Mouse (Mus musculus) cerebellum, adult 8-10 months (tissue): ENCODE measurements at regions not wholly inside any gene's neighbourhood (a gene's known extent, or its start where the extent isn't known, plus 50 kb on each side); places are given as distances from the start of the nearest gene placed in this dataset.

Experiments
- DNase-seq: peaks from one replicate; pipeline ENCODE4 v3.0.0; 2022

- peak; percentile 55 for DNase-seq
Measured at GRCm38 (mm10) chr14:113431220-113431619, 116.8 kb downstream of the Tpm3-rs7 start.

- DNase-seq: no peak
Measured at GRCm38 (mm10) chr14:113442261-113442660, 127.9 kb downstream of the Tpm3-rs7 start.

DNA sequence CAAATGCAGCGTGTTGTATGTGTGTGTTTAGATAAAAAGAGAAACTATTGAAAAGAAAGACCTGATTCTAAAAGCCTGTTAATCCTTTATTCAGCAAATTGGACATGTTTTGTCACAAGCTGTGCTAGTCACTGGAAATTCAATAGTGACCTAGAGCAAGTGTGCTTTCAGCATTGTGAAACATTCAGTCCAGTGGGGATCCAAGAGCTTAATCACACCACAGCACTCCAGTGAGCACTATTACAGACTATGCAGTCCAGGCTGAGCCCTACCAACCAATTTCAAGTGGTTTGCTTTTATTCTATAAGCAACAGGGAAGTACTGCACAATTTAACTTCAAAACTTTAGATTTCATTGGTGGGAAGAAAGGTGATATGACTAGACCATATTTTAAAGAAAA is 140.5 kb downstream of the Tpm3-rs7 start:
- DNase-seq: no peak

DNA sequence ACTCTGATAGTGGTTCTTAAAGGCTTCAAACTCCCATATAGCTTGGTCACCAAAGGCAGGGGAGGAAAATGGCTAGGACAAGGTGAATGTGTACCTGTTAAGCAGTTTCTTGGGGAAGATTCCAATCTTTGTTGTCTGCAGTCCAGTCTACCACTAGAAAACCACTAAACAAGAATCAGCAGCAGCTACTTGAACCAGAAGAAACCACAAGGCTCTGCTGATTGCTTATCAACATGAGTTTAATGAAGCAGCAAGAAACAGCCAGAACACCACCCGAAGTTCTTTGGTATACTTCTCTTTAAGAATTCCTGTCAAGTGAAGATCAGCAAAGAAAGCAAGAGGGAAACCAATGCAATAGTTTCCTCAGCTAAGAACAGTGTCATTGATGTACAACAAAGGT is 143.1 kb downstream of the Tpm3-rs7 start:
- no peak for DNase-seq

- DNase-seq: no peak
Measured at GRCm38 (mm10) chr14:113469072-113469471, 154.7 kb downstream of the Tpm3-rs7 start.

- peak; percentile 3 for DNase-seq
Measured at GRCm38 (mm10) chr14:113469978-113470377, 155.6 kb downstream of the Tpm3-rs7 start.

- DNase-seq: peak; percentile 10
Measured at GRCm38 (mm10) chr14:113486591-113486990, 172.2 kb downstream of the Tpm3-rs7 start.

DNA sequence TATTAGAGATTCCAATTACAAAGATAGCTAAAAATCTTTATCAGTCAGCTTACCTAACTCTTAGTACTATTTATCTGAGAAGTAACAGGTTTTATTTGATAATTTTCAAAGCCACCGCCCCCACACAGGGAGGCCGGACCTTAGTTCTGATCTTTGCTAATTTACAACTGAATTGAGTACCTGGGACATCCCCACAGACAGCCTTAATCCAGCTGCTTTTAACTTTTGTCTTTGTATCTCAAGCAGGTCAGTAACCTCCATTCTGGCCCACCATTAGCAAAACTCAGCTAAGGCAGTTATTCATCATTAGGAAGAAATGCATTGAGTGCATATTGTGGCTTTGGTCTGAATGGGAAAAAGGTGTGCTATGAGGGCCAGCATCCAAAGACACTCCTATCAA is 189.4 kb downstream of the Tpm3-rs7 start:
- DNase-seq: no peak
